Mouse (Mus musculus): ENCODE data around the gene Plcxd3.
"Not testable (repeated sequence)": the region's sequence is repeated elsewhere in the genome, so short reads cannot be mapped to it uniquely, and the experiment has no call there.

The Plcxd3 gene

DNA sequence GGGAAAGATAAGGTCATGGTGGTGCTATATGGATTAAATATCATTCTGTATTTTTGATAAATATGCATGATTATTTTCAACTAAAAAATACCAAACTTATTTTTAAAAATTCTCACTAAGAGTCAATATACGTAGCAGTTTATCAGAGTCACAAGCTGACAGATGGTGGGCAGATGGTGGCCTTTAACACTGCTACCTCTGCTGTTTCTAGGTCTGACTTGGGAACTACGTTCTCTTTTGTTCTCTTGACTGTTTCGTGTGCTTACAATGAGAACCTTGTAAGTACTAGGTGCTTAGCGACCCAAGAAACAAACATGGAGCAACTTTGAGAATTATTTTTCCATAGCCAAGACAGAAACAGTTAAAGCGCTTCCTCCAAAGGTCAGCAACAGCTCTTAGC, 183.8 kb downstream of the Plcxd3 start:
- CTCF ChIA-PET = no interaction called here

GRCm38 (mm10) chr15:4561431-4561970, 186.2 kb downstream of the Plcxd3 start:
- CTCF ChIA-PET = no interaction called here

- CTCF ChIA-PET = not testable (repeated sequence)
Measured at GRCm38 (mm10) chr15:4595521-4595920, 220.2 kb downstream of the Plcxd3 start.

DNA sequence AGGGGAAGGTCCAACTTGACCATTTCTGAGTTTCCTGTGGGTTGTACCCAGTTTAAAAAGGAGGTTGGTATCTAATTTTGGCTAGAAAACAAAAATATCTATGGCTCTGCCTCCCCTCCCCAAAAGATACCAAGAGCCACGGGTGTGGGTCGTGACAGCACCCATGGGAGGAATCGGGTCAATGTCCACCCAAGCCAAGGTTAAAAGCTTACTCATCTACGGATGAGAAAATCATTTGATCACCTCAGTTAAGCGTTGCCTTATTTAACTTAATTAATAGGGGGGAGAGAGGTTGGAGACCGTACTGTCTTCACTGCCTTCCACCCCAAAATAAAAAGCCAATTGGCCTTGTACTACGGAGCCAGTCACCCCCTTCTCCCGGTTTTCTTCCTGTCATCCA, 223.4 kb downstream of the Plcxd3 start:
- CTCF ChIA-PET = not testable (repeated sequence)

GRCm38 (mm10) chr15:4599331-4599730, 224.0 kb downstream of the Plcxd3 start:
- CTCF ChIA-PET = not testable (repeated sequence)

DNA sequence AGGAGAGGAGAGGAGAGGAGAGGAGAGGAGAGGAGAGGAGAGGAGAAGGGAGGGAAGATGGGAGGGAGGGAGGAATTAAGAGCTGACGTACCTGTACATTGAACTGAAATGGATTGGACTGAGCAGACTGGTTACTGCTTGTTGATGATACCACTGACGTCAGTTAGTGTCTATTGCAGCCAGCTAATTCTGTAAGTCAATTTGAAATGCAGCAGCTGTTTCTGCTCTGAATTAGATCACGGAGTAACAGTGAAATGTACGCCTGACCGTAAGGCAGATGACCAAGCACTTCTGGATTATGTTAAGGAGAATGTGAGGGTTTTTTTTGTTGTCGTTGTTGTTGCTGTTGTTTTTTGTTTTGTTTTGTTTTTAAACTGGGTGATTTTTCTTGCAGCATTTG, 230.3 kb downstream of the Plcxd3 start:
- CTCF ChIA-PET = no interaction called here
